Mouse (Mus musculus) lung, postnatal 0 days (tissue): ENCODE results near the gene Sdk1.

Experiments
- CTCF ChIP-seq: IDR thresholded peaks from 2 replicates; pipeline ENCODE4 v1.5.1; 2016; ENCODE audit warnings: antibody characterized with exemption, mild to moderate bottlenecking
- EP300 ChIP-seq: IDR thresholded peaks from 2 replicates; pipeline ENCODE4 v1.6.1; 2016; ENCODE audit warnings: antibody characterized with exemption, mild to moderate bottlenecking, control low read depth

- 0 out of 2 replicates have a peak, but pooled peaks have one; percentile 5 for TF ChIP-seq CTCF
- no peak for TF ChIP-seq EP300
Observed at GRCm38 (mm10) chr5:141727968-141728367, 486.7 kb downstream of the Sdk1 start.
